Mouse (Mus musculus): ENCODE measurements around the gene Psen2. TPM values are rescaled to one million over a fixed set of nuclear protein-coding genes. Genes with fewer than 3 reads are reported as not detected.

Psen2 gene
- polyA plus RNA-seq, 1 experiment: 23.9 TPM

- no peak for DNase-seq (ENCODE audit: extremely low spot score in 1 of 2, low spot score in 1 of 2)
Measured at GRCm38 (mm10) chr1:180250441-180250830, 12.8 kb downstream of the Psen2 start.

- DNase-seq (ENCODE audit: extremely low spot score in 1 of 2, low spot score in 1 of 2): peak in 1 of 2 experiments; percentile 61
Measured at GRCm38 (mm10) chr1:180249666-180250440, 13.4 kb downstream of the Psen2 start.

GRCm38 (mm10) chr1:180248593-180249146 is 14.6 kb downstream of the Psen2 start:
- DNase-seq (ENCODE audit: extremely low spot score in 1 of 2, low spot score in 1 of 2): no peak

- DNase-seq (ENCODE audit: extremely low spot score in 1 of 2, low spot score in 1 of 2): no peak
Measured at GRCm38 (mm10) chr1:180247901-180248300, 15.3 kb downstream of the Psen2 start.

GRCm38 (mm10) chr1:180245741-180246507 is 17.3 kb downstream of the Psen2 start:
- no peak for DNase-seq (ENCODE audit: extremely low spot score in 1 of 2, low spot score in 1 of 2)

GRCm38 (mm10) chr1:180231729-180232128 is 31.5 kb downstream of the Psen2 start:
- no peak for DNase-seq (ENCODE audit: extremely low spot score in 1 of 2, low spot score in 1 of 2)

GRCm38 (mm10) chr1:180230580-180230979 is 32.7 kb downstream of the Psen2 start:
- no peak for DNase-seq (ENCODE audit: extremely low spot score in 1 of 2, low spot score in 1 of 2)

- no peak for DNase-seq (ENCODE audit: extremely low spot score in 1 of 2, low spot score in 1 of 2)
Measured at GRCm38 (mm10) chr1:180229906-180230305, 33.3 kb downstream of the Psen2 start.

GRCm38 (mm10) chr1:180228854-180229253 is 34.4 kb downstream of the Psen2 start:
- DNase-seq (ENCODE audit: extremely low spot score in 1 of 2, low spot score in 1 of 2): no peak

- DNase-seq (ENCODE audit: extremely low spot score in 1 of 2, low spot score in 1 of 2): no peak
Measured at GRCm38 (mm10) chr1:180226766-180227165, 36.5 kb downstream of the Psen2 start.

GRCm38 (mm10) chr1:180226221-180226713 is 37.0 kb downstream of the Psen2 start:
- no peak for DNase-seq (ENCODE audit: extremely low spot score in 1 of 2, low spot score in 1 of 2)

- no peak for DNase-seq (ENCODE audit: extremely low spot score in 1 of 2, low spot score in 1 of 2)
Measured at GRCm38 (mm10) chr1:180225500-180226220, 37.6 kb downstream of the Psen2 start.

- no peak for DNase-seq (ENCODE audit: extremely low spot score in 1 of 2, low spot score in 1 of 2)
Measured at GRCm38 (mm10) chr1:180222007-180222406, 41.2 kb downstream of the Psen2 start.

GRCm38 (mm10) chr1:180220791-180221542 is 42.3 kb downstream of the Psen2 start:
- DNase-seq (ENCODE audit: extremely low spot score in 1 of 2, low spot score in 1 of 2): no peak

- no peak for DNase-seq (ENCODE audit: extremely low spot score in 1 of 2, low spot score in 1 of 2)
Measured at GRCm38 (mm10) chr1:180216541-180217276, 46.5 kb downstream of the Psen2 start.

GRCm38 (mm10) chr1:180215044-180215443 is 48.2 kb downstream of the Psen2 start:
- peak; percentile 33 to 66 for DNase-seq (ENCODE audit: extremely low spot score in 1 of 2, low spot score in 1 of 2)

- DNase-seq (ENCODE audit: extremely low spot score in 1 of 2, low spot score in 1 of 2): no peak
Measured at GRCm38 (mm10) chr1:180212911-180213310, 50.3 kb downstream of the Psen2 start.

- no peak for DNase-seq (ENCODE audit: extremely low spot score in 1 of 2, low spot score in 1 of 2)
Measured at GRCm38 (mm10) chr1:180210781-180211271, 52.4 kb downstream of the Psen2 start.

GRCm38 (mm10) chr1:180210031-180210432 is 53.2 kb downstream of the Psen2 start:
- DNase-seq (ENCODE audit: extremely low spot score in 1 of 2, low spot score in 1 of 2): no peak

All from frontal cortex, adult 2 months (tissue).